Mouse (Mus musculus): Measurements from ENCODE around the gene Mrtfa. TPM values are rescaled to one million over a fixed set of nuclear protein-coding genes. Genes with fewer than 3 reads are reported as not detected.

The Mrtfa gene
- total RNA-seq, 2 experiments from 2014 or later, result 8.6 to 10.1 TPM

GRCm38 (mm10) chr15:81064661-81065060, 125.9 kb downstream of the Mrtfa start:
- no peak for DNase-seq

- peak; percentile 48 to 71 for DNase-seq
Measured at GRCm38 (mm10) chr15:81064143-81064542, 126.4 kb downstream of the Mrtfa start.

DNA sequence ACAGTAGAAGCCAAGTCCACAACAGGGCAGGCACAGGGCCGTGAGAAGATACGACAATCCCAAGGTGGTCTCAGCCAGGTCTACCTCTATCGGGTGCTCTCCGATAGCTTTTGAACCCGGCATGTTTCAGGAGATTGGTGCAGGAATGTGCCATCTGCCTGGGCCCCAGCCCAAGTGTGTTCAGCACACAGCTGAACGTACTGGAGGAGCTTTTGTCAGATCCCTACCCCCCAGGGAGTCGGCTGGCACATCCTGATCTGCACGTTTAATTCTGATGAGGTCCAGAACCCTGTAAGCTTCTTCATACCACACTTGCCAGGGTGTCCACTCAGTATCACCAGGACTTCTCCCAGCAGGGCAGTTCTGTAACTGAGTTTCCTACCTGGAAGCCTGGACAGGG, 127.9 kb downstream of the Mrtfa start:
- DNase-seq, result no peak

DNA sequence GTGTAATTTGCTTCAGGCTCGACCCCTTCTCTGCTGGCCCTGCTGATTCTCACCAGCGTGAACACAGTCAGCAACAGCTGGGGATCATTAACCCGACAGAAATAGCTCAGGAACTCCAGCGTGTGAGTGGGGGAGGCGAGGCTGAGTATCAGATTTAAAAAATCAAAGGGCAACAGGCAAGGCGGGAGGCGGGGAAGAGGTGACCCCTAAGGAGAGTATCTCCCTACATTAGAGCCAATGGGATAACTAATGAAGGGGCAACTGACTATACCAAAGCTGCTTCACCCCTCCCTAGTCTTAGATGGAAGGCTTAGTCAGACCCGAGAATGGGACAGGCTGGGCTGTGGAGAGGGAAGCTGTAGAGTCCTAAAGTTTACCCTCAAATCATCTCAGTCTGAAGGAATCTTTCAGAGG, 128.4 kb downstream of the Mrtfa start:
- DNase-seq, result peak in 1 of 2 experiments; percentile 33

- no peak for DNase-seq
Measured at GRCm38 (mm10) chr15:81060975-81061374, 129.6 kb downstream of the Mrtfa start.

DNA sequence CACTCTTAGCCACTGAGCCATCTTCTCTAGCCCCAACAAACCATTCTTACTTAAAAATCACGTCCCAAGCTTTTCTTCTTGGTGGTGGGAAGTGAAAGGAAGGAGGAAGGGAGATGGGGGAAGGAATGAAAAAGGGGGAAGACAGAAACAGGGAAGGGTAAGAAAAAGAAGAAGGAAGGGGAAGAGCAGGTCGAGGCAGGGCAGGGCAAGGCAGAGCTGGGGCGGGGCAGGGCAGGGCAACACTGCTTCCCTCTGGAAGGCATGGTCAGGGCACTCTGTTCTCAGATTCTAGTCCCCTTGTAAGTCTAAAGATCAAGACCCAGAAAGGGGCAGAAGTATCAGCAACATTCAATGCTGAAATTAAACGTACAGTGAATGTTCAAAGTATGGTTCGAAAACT, 132.8 kb downstream of the Mrtfa start:
- no peak for DNase-seq

GRCm38 (mm10) chr15:81055488-81055887, 135.1 kb downstream of the Mrtfa start:
- no peak for DNase-seq

DNA sequence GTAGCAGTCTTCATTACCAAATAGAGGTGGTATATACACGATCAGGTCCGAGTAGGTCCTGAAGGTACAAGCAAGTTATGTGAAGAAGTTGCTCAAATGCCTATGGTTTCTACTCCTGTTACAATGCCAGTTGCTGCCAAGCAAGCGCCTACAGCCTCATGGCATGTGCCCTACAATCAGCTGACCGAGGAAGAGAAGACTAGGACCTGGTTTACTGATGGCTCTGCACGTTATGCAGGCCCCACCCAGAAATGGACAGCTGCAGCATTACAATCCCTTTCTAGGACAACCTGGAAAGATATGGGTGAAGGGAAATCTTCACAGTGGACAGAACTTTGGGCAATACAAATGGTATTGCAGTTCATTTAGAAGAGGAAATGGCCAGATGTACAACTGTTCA, 138.1 kb downstream of the Mrtfa start:
- DNase-seq, result no peak

GRCm38 (mm10) chr15:81050488-81050887, 140.1 kb downstream of the Mrtfa start:
- DNase-seq, result no peak

- no peak for DNase-seq
Measured at GRCm38 (mm10) chr15:81049401-81050053, 141.0 kb downstream of the Mrtfa start.

DNA sequence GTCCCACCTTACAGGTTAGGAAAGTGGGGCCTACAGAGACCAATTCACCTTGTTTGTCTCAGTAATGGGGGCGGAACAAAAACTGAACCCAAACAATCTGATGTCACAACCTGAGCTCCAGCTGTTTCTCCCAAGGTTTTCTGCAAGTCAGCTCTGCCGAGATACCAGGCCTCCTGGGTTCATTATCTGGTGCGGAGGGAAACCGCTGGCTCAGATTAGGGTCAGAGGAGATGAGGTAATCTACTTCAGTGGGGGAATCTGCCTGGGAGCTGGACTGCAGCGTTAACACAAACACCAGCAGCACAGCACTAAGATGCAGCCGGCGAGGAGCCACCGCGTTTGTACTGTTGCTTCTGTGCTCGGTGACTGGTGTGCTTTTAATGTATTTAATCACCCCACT, 143.1 kb downstream of the Mrtfa start:
- no peak for DNase-seq

- no peak for DNase-seq
Measured at GRCm38 (mm10) chr15:81046061-81046460, 144.5 kb downstream of the Mrtfa start.

- peak in 1 of 2 experiments; percentile 55 for DNase-seq
Measured at GRCm38 (mm10) chr15:81045336-81045735, 145.2 kb downstream of the Mrtfa start.

DNA sequence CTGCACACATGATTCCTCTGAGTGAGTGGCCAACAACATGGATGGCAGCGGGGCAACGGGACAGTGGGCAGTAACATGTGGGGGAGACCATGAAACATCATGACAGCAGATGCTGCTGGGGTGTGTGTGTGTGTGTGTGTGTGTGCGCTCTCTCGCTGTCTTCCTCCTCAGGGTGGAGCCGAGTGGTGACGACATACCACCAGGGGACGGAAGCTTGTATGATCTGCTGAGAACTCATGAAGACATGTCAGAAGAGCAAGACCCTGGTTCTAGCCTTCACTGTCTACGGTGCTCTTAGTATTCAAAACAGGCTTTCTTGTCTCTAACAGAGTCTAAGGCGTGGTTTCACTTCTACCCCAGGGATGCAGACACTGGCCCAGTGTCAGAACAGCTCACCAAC, 146.1 kb downstream of the Mrtfa start:
- DNase-seq, result no peak

DNA sequence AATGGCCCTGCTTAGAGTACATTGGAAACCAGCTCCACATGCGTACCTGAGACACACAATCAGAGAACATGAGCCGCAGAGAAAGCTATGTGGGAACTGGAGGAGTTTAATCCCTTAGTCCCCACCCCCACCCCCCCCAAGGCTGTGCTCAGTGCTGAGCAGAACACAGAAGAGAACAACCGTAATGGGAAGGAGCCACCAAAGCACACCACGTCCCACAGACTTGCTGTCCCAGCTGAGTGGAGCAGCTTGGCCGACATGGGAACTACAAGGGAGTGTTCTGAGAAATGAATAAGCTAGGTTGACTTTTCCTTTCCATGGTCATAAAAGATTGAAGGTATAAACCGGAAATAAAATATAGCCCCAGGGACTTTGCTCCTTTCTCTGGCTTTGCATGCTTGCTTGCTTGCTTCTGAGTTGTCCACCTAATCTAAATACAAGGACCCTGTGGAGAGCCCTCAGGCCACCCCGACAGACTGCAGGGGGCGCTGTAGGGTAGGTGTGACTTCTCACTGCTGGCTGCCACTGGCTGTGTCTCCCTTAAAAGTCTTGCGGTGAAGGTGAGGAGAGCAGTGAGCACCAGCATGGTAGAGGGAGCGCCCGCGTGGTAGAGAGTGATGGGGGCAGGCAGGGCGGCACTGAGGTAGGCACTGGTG, 148.2 kb downstream of the Mrtfa start:
- DNase-seq, result no peak

DNA sequence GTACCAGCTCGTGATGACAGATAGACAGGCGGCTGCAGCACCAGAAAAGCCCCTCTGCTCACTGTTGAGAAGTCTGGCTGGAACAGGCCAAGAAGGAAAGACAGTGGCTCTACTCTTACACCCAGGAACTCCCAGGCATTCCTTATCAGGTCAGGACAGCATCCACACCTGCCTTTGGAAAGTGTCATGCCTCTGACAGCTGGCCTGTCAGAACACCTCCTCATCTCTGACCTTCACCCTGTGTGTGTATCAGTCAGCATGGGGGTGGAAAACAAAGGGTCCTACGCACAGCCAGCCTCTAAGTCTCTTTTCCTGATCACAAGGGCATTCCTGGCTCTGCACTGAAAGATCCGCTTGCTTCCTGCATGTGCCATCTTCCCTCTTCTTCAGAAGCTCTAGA, 148.8 kb downstream of the Mrtfa start:
- no peak for DNase-seq

DNA sequence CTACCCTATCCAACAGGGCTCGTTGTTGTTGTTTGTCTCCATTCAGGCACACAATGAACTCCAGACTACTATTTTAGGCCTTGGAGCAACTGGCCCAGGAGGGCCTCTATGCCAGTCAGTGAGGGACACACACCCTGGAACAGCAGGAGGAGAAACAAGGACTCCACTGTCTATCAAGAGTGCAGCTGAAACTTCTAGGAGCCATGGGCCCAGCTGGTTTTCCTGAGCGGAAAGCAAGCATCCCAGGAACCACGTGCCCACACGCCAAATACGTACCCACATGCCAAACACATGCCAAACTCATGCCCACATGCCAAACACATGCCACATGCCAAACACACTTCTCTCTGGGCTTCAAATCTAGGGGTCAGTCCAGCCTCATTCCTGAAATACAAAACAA, 152.1 kb downstream of the Mrtfa start:
- no peak for DNase-seq

- peak in 1 of 2 experiments; percentile 44 for DNase-seq
Measured at GRCm38 (mm10) chr15:81035417-81036162, 155.0 kb downstream of the Mrtfa start.

DNA sequence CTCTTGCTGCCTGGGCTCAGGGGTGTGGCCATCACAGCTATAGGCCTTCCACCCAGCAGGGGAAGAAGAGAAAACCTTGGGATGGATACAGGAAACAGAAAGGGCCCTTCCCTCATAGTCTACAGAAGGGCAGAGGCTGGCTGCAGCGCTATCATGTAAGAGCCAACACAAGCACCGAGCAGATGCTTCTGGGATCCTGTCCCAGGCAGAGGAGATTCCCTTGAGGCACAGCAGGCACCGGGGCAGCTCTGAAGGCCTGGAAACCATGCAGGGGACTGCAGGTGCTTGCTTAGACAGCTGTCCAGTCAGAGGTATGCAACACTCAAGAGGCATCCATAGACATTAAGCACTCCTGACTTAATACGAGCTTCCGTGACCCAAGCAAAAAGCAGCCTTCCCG, 156.4 kb downstream of the Mrtfa start:
- DNase-seq, result no peak

- no peak for DNase-seq
Measured at GRCm38 (mm10) chr15:81032941-81033629, 157.5 kb downstream of the Mrtfa start.

DNA sequence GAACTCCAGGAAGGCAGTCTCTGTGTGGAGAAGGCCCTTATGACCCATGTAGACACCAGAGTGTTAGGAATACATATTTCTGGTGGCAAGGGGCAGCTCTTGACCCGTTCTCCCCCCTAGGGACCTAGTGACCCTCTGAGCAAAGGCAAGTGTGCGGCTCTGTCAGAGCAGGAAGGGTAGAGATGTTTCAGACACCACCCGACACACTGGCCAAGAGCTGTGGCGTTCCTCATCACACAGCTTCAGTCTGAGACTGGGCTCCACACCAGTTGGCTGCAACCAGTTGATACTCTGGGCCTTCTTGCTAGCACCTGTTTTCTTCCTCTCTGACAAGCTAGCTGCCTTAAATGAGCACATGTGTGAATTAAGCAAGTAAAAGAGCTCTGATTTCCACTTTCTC, 158.9 kb downstream of the Mrtfa start:
- DNase-seq, result peak; percentile 45 to 53

- no peak for DNase-seq
Measured at GRCm38 (mm10) chr15:81030891-81031425, 159.6 kb downstream of the Mrtfa start.

All from heart, adult 18-20 months (tissue).